Mouse (Mus musculus) limb, embryonic 14.5 days (tissue): ENCODE results near the gene Acoxl. TPM values are rescaled to one million over a fixed set of nuclear protein-coding genes. Genes with fewer than 3 reads are reported as not detected.

Experiments
- ATAC-seq: fragments of 200-750 bp; cut with Nextera tagmentation; 2 replicates; pipeline ENCODE4 v1.8.0; 2017; ENCODE audit warnings: low read depth, moderate number of reproducible peaks, moderate TSS enrichment; ENCODE audit not compliant: low FRiP score
- DNase-seq: peaks from one replicate; pipeline ENCODE4 v3.0.0-alpha.2; 2015; ENCODE audit warnings: low spot score
- H3K27ac ChIP-seq: fragments of 300-500 bp; sonication (generic); replicated peaks from 2 replicates; pipeline ENCODE4 v1.5.1; 2014; ENCODE audit warnings: low read depth, mild to moderate bottlenecking, low read length, moderate library complexity, mixed read lengths
- H3K27me3 ChIP-seq: fragments of 300-500 bp; sonication (generic); 2 replicates; pipeline ENCODE4 v1.6.1; 2014; ENCODE audit warnings: low read length, mixed read lengths; ENCODE audit not compliant: control insufficient read depth, insufficient read depth
- H3K36me3 ChIP-seq: fragments of 300-500 bp; sonication (generic); 2 replicates; pipeline ENCODE4 v1.6.1; 2014; ENCODE audit warnings: mild to moderate bottlenecking, low read length, moderate library complexity, mixed read lengths; ENCODE audit not compliant: control insufficient read depth, insufficient read depth
- H3K4me1 ChIP-seq: fragments of 300-500 bp; sonication (generic); 2 replicates; pipeline ENCODE4 v1.6.1; 2014; ENCODE audit warnings: antibody characterized with exemption, low read length, mixed read lengths; ENCODE audit not compliant: control insufficient read depth, insufficient read depth
- H3K4me2 ChIP-seq: fragments of 300-500 bp; sonication (generic); replicated peaks from 2 replicates; pipeline ENCODE4 v1.6.1; 2014; ENCODE audit warnings: low read depth, mild to moderate bottlenecking, low read length, moderate library complexity; ENCODE audit not compliant: severe bottlenecking
- H3K4me3 ChIP-seq: fragments of 300-500 bp; sonication (generic); replicated peaks from 2 replicates; pipeline ENCODE4 v1.5.1; 2014; ENCODE audit warnings: low read length
- H3K9ac ChIP-seq: fragments of 300-500 bp; sonication (generic); 2 replicates; pipeline ENCODE4 v1.6.1; 2014; ENCODE audit warnings: mild to moderate bottlenecking, low read depth, low read length, moderate library complexity; ENCODE audit not compliant: severe bottlenecking
- H3K9me3 ChIP-seq: fragments of 300-500 bp; sonication (generic); 2 replicates; pipeline ENCODE4 v1.6.1; 2016; ENCODE audit warnings: low read length; ENCODE audit not compliant: control insufficient read depth
- POLR2A ChIP-seq: fragments of 200-500 bp; IDR thresholded peaks from 2 replicates; pipeline ENCODE4 v1.8.0; 2012; ENCODE audit warnings: inconsistent platforms, mild to moderate bottlenecking, moderate library complexity, borderline replicate concordance; ENCODE audit not compliant: insufficient read depth, insufficient read length; ENCODE audit errors: extremely low read depth
- WGBS: fragments of 180-500 bp; shearing (Covaris S2); extraction: QIAGEN DNeasy Blood & Tissue Kit; methylation state at CpG from one replicate; pipeline ENCODE4 v1.1.7; 2014; 5-methylcytosine and 5-hydroxymethylcytosine counted together
- polyA plus RNA-seq, 2 experiments: library from polyadenylated mRNA; depleted of rRNA in 1 of 2; stranded (reverse) in 1 of 2; unstranded in 1 of 2; fragments of >200 nt; fragmentation: Nextera tagmentation in 1 of 2; extraction: Ambion mirVana in 1 of 2; gene quantifications; 2 replicates each; pipeline versions ENCODE4 v1.2.1 to v1.2.3; 2012 to 2014

The Acoxl gene
- polyA plus RNA-seq, 2 experiments: 0.13 TPM; not detected in 1

- no peaks in the 10 kb centered on the region for H3K27me3 ChIP-seq
- TF ChIP-seq POLR2A: no peak
- no peak overlapping the region for H3K4me3 ChIP-seq
- 82% methylated on average over 3 of the region's 3 CpGs for WGBS
- H3K9me3 ChIP-seq: no peaks in the 10 kb centered on the region
- ATAC-seq (no peak), DNase-seq (no peak)
- H3K36me3 ChIP-seq: no peaks in the 10 kb centered on the region
- no peak overlapping the region for H3K4me2 ChIP-seq
- no peak overlapping the region for H3K27ac ChIP-seq
- H3K9ac ChIP-seq: no peak overlapping the region
- no peaks in the 10 kb centered on the region for H3K4me1 ChIP-seq
These were observed 94.9 kb downstream of the Acoxl start for GRCm38 (mm10) chr2:127933531-127933931.

DNA sequence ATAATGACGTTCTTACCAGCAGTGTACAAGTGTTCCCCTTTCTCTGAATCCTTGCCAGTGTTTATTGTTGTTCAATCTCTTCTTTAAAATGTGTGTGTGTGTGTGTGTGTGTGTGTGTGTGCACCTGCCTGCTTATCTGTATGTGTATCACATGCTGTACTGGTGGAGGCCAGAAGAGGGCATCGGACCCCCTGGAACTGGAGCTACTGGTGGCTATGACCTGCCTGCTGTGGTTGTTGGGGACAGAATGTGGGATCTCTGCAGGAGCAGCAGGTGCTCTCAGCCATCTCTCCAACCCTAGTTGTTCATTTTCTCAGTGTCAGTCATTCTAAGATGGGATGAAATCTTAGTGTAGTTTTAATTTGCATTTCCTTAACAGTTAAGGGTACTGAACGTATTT is 98.4 kb downstream of the Acoxl start:
- WGBS: 80% methylated on average over 3 of the region's 3 CpGs
- DNase-seq (no peak), ATAC-seq (no peak)
- Histone ChIP-seq H3K27me3 (no peaks in the 10 kb centered on the region), H3K9me3 (no peaks in the 10 kb centered on the region), H3K4me3 (no peak overlapping the region), H3K27ac (no peak overlapping the region), H3K4me2 (no peak overlapping the region), H3K4me1 (no peaks in the 10 kb centered on the region), H3K36me3 (no peaks in the 10 kb centered on the region), H3K9ac (no peak overlapping the region)
- TF ChIP-seq POLR2A: no peak

GRCm38 (mm10) chr2:127939206-127939605 is 100.5 kb downstream of the Acoxl start:
- DNase-seq: no peak

DNA sequence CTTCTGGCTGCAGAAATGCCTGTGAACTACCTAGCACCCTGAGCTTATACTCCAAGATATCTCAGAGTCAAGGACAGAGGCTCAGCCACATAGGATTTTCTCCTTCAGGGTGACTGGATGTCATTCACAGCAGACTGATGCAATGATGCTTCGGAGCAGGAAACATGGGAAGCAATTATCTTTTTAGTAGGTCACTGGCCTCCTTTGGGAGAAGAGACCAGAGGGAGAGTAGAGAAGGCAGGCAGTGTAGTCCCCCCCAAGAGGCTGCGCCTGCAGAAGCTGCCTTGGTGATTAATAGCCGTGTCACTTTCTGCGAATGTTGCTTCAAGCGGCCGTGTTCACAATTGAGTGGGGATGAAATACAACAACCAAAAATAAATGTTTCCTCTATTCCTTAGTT is 121.9 kb downstream of the Acoxl start:
- Histone ChIP-seq H3K9ac (no peak overlapping the region), H3K9me3 (no peaks in the 10 kb centered on the region), H3K4me2 (no peak overlapping the region), H3K4me3 (no peak overlapping the region), H3K27me3 (no peaks in the 10 kb centered on the region), H3K27ac (no peak overlapping the region), H3K36me3 (no peaks in the 10 kb centered on the region), H3K4me1 (peaks cover 4% of the 10 kb centered on the region)
- ATAC-seq (no peak), DNase-seq (no peak)
- WGBS: 37% methylated on average over 6 of the region's 6 CpGs
- TF ChIP-seq POLR2A: no peak

More at GRCm38 (mm10) chr2:127939206-127939605, 100.5 kb downstream of the Acoxl start:
- H3K9me3 ChIP-seq: no peaks in the 10 kb centered on the region
- no peaks in the 10 kb centered on the region for H3K27me3 ChIP-seq
- ATAC-seq: no peak
- H3K9ac ChIP-seq: no peak overlapping the region
- H3K36me3 ChIP-seq: no peaks in the 10 kb centered on the region
- TF ChIP-seq POLR2A: no peak
- H3K4me3 ChIP-seq: no peak overlapping the region
- no peak overlapping the region for H3K4me2 ChIP-seq
- no peak overlapping the region for H3K27ac ChIP-seq
- 91% methylated on average over 2 of the region's 2 CpGs for WGBS
- no peaks in the 10 kb centered on the region for H3K4me1 ChIP-seq

- no peak for TF ChIP-seq POLR2A
- DNase-seq (peak; percentile 59), ATAC-seq (peak; percentile 37; the same call in 1 of the 2 replicates)
- Histone ChIP-seq H3K4me1 (peaks cover 4% of the 10 kb centered on the region), H3K9me3 (no peaks in the 10 kb centered on the region), H3K27ac (no peak overlapping the region), H3K36me3 (no peaks in the 10 kb centered on the region), H3K9ac (no peak overlapping the region), H3K4me2 (no peak overlapping the region), H3K4me3 (no peak overlapping the region), H3K27me3 (no peaks in the 10 kb centered on the region)
- WGBS: 12% methylated on average over 2 of the region's 2 CpGs
These were observed 122.5 kb downstream of the Acoxl start for GRCm38 (mm10) chr2:127961154-127961553.

DNA sequence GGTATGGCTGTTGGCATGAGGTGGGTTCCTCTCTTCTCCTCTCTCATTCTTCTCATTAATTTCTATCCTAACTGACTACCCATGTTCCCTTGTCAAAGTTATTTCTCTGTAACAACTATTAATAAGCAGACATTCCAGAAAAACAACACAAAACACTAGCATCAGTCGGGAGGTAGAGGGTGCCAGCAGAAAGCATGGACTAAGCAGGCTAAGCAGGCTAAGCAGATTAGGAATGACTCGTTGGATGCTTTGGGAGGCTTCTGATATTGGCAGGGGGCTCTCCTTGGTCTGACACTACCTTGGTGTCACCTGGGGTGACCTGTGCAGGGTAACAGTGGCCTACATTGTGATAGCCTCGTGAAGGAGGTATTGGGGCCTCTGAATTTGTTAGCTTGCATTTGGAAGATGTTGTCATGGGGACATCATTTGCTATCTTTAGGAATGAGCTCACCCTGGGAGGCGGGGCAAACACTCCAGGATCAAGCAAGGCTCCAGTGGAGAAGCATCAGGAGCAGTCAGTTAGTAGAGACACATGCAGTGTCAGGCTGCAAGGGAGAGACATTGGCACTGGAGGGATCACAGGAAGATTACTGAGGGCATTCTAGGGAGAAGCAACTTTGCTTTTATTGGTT is 123.2 kb downstream of the Acoxl start:
- H3K27ac ChIP-seq: no peak overlapping the region
- peaks cover 4% of the 10 kb centered on the region for H3K4me1 ChIP-seq
- ATAC-seq: no peak
- WGBS: 59% methylated on average over 4 of the region's 4 CpGs
- DNase-seq: no peak
- H3K4me2 ChIP-seq: no peak overlapping the region
- no peak overlapping the region for H3K4me3 ChIP-seq
- no peaks in the 10 kb centered on the region for H3K36me3 ChIP-seq
- H3K9ac ChIP-seq: no peak overlapping the region
- TF ChIP-seq POLR2A: no peak
- H3K9me3 ChIP-seq: no peaks in the 10 kb centered on the region
- H3K27me3 ChIP-seq: no peaks in the 10 kb centered on the region
